Mouse (Mus musculus): ENCODE measurements at regions not wholly inside any gene's neighbourhood (a gene's known extent, or its start where the extent isn't known, plus 50 kb on each side); places are given as distances from the start of the nearest gene placed in this dataset.

- ATAC-seq (ENCODE audit: low read depth) (no peak), DNase-seq (ENCODE audit: low spot score) (no peak)
- H3K4me2 ChIP-seq (ENCODE audit: low read depth, low read length): no peak overlapping the region
- no peaks in the 10 kb centered on the region for H3K9me3 ChIP-seq (ENCODE audit: control insufficient read depth, low read length)
- WGBS: 80% methylated on average over 4 of the region's 4 CpGs
- H3K4me1 ChIP-seq (ENCODE audit: control insufficient read depth, insufficient read depth, low read length): no peaks in the 10 kb centered on the region
- H3K27me3 ChIP-seq (replicated peaks; ENCODE audit: control insufficient read depth, insufficient read depth, low read length): no peaks in the 10 kb centered on the region
- H3K27ac ChIP-seq (replicated peaks; ENCODE audit: low read depth, low read length): no peak overlapping the region
- no peaks in the 10 kb centered on the region for H3K36me3 ChIP-seq (ENCODE audit: control insufficient read depth, insufficient read depth, low read length)
- H3K9ac ChIP-seq (ENCODE audit: low read depth, low read length): no peak overlapping the region
- no peak overlapping the region for H3K4me3 ChIP-seq (ENCODE audit: low read depth, low read length)
These were observed 112.1 kb downstream of the Pttg1 start for GRCm38 (mm10) chr11:43313996-43314395.
